Mouse (Mus musculus) mature B cell (primary cell): ENCODE measurements around the gene Ptprj.
"Not testable (repeated sequence)": the region's sequence is repeated elsewhere in the genome, so short reads cannot be mapped to it uniquely, and the experiment has no call there.

ENCODE experiments used
- in situ Hi-C: fragments of 300-500 bp; cut with MboI; formaldehyde crosslinking; loops from 2 replicates; pipeline ENCODE4 v1.14.3; 2019

Gene Ptprj

GRCm38 (mm10) chr2:90480747-90481308, 99.6 kb downstream of the Ptprj start:
- in situ Hi-C loops, result no loop called here

GRCm38 (mm10) chr2:90478531-90478930, 101.9 kb downstream of the Ptprj start:
- in situ Hi-C loops, result no loop called here

DNA sequence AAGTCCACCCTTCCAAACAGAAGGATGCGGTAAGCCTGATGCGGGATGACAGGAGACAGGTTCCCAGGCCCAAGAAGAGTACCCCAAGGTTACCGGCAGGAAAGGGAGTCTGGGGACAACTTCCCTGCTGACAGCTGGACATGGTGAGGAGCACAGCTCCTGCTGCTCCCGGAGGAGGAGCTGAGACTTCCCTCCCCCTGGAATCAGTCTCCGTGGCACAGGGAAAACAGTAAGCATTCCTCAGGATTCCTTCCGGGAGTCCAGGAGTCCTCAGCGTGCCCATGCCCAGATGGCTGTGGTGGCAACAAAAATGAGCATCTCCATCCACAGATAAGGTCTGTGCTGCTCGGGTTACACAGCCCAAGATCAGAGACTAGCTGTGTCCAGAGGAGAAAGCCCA, 102.8 kb downstream of the Ptprj start:
- in situ Hi-C loops, result no loop called here

- in situ Hi-C loops, result no loop called here
Measured at GRCm38 (mm10) chr2:90476792-90477191, 103.7 kb downstream of the Ptprj start.

DNA sequence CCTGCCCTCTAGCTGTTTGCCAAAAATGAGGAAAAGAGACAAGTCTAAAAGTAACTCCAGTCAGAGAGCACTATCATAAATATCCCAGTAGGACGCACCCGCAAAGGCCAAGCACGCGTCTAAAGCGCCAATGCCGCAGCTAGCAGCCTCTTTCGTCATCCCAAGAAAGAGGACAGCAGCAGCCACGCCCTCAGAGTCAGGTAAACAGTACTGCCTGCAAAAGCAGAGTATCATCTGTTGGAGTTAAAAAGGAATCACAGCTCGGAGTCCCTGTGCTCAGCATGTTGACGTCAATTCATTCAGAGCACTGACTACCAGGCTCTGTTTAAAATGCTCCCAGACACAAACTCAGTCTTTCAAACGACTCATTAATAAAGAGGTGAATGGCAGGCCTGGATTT, 104.1 kb downstream of the Ptprj start:
- in situ Hi-C loops, result no loop called here

- in situ Hi-C loops, result no loop called here
Measured at GRCm38 (mm10) chr2:90474593-90475405, 105.6 kb downstream of the Ptprj start.

- in situ Hi-C loops, result no loop called here
Measured at GRCm38 (mm10) chr2:90472701-90473100, 107.7 kb downstream of the Ptprj start.

- in situ Hi-C loops, result no loop called here
Measured at GRCm38 (mm10) chr2:90470122-90470521, 110.3 kb downstream of the Ptprj start.

DNA sequence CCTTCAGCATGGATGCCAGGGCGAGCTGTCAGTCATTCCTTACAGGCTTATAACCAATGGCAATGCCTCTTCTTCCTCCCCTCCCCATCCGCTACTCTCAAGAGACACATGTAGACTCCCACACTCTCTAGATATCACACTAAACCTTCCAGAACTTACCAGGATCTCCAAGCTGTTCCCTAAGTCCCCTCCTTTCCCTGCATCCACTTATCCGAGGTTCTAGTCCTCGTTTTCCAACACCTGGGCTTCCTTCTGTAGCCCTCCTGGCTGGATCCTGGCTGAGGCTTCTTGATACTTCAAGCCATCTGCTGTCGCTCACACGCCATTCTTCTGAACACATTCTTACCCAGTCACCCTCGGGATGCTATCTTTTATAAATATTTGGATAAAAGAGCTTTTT, 114.0 kb downstream of the Ptprj start:
- in situ Hi-C loops, result no loop called here

DNA sequence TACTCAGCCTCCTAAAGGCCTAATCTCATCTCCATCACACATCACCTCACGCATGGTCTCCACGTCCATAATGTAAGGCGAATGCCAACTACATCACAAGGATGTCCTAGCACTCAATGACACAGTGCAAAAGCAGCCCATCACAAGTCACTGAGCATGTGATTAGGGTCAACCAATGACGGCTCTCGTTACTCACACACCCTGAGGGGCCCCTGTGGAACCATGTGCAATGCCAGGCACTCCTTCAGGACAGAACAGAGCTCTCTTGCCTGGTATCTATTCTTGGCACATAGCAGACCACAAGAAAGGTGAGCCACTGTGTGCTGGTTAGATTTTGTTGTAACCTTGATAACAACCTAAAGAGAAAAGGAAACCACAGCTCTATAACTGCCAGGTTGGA, 116.7 kb downstream of the Ptprj start:
- in situ Hi-C loops, result no loop called here

DNA sequence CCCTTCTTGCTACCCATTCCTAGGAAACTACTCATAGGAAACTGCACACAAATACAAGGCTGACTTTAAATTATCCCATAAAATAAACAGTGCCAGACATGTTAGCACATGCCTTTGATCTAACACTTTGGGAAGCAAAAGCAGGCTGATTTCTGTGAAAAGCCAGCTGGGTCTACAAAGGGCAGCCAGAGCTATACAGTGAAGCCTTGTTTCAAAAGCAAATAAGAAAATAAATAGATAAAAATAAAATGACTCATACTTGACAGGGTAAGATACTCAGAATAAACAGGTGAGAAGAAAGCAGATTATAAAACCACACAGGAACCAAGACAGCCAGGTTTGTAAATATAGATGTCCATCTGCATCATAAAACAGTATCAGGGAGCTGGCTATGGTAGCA, 118.2 kb downstream of the Ptprj start:
- in situ Hi-C loops, result no loop called here

DNA sequence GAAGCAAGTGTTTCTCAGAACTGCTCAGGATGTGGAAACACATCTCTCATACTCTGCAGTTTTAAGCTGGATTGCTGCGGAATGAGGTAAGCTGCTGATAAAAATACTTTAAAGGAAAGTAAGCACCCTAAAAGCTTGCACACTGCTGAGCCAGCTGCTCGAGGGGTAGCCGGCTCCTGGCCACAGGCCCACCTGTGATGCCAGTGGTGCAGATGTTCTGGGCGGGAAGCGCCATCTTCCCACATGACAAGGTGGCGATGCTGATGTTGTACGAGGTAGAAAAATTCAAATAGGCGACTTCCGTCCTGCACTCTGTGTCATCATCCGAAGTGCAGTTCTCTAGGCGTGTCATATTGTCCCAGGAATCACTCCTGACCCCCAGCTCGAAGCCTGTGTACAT, 122.5 kb downstream of the Ptprj start:
- in situ Hi-C loops, result no loop called here

DNA sequence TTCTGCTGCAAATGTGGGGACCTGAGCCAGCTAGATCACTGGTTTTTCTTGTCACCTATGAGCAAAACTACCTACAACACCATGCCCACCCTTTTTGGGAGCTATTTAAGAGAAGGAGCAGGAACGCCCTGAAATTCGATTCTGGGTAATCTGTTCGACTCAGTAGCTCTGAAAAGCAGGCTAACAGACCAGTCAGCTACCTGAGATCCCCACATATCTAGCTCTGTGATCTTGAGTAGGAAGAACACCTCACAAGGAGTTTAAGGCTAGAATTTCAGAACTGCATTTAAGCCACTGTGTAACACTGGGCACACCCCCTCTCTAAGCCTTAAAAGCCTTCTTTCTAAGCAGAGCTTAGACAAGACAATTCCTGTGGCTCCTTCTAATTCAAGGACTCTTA, 128.1 kb downstream of the Ptprj start:
- in situ Hi-C loops, result no loop called here

GRCm38 (mm10) chr2:90448967-90449740, 131.3 kb downstream of the Ptprj start:
- in situ Hi-C loops, result no loop called here

DNA sequence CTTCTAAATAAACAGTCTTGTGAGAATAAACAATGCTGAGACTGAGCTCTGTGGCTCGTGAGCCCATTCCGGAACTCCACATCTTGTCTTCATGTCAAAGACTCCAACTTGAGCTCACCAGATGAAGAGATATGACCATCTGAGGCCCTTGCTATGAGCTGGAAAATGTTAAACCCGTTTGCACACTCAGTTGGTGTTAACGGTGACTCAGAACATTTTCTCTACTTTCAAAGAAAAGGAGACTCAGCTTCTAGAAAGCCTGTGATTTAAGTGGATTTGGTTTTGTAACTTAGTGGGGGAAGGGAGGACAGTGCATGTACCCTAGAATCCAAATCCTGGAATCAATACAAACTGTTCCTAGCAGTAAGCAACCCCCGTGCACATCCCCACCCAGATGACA, 136.6 kb downstream of the Ptprj start:
- in situ Hi-C loops, result no loop called here

GRCm38 (mm10) chr2:90441811-90442210, 138.6 kb downstream of the Ptprj start:
- in situ Hi-C loops, result not testable (repeated sequence)

GRCm38 (mm10) chr2:90440169-90440568, 140.3 kb downstream of the Ptprj start:
- in situ Hi-C loops, result not testable (repeated sequence)

- in situ Hi-C loops, result not testable (repeated sequence)
Measured at GRCm38 (mm10) chr2:90437453-90437852, 143.0 kb downstream of the Ptprj start.

DNA sequence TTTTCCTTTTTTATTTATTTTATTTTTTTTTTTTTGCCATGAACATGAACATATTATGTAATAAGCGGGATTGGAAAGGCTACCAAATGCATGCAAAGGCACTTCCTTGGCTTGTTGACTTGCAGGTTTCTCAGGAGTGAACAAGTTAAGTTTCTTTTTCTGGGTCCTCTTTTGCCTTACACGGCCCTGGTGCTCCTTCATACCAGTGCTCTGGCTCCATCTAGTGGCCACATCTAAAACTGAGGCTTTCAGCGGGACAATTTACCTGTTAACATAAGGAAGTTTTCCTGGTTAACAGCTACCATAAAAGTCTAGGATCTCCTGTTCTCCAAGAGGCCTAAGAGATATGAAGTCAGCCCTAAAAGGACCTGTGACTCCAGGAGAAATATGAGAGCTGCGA, 150.7 kb downstream of the Ptprj start:
- in situ Hi-C loops, result not testable (repeated sequence)

DNA sequence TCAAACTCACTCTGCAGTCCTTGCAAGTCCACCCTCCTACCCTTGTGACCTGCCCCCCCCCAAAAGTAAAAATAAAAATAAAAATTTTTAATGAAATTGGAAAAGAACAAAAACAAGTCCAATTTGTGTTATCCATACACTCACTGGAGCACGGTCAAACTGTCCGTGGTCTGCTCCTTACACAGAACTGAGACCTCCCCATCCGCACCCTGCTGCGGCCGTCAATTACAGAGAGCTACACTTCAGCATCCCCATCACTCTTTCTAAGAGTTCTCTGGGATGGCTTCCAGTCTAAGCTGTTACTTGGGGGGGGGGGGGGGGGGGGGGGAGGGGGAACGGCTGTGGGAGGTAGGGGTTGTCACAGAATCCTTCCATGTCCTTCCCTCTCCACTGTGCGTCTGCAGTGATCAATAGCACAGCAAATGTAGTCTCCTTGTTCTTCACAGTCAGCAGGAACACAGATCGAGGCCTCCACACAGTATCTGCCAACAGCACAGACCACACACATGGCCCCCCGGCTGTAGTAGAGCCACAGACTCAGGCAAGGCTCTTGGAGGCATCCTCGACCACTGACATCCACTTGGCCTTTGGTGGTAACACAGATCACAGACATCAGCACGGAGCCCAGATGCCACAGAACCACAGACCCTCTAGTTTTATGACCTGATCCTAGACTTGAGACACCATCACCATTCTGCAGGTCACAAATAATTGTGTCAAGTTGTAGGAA, 151.3 kb downstream of the Ptprj start:
- in situ Hi-C loops, result not testable (repeated sequence)

DNA sequence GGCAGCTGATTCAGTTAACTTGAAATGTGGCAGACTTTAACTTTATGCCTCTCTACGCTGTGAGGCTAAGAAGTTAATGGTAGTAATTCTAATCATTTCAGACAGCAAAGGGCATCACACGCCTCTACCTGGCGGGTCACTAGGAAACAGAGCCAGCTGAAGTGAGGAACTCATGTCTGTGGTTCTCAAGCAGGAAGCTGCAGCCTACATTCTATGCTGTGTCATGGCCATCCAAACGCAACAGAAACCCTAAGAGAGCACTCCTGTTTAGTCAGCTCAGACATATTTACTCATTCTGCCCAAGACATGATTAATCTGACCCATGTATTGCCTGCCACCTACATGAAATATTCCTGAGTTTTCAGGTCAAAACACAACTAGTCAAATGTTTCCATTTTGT, 155.5 kb downstream of the Ptprj start:
- in situ Hi-C loops, result not testable (repeated sequence)

DNA sequence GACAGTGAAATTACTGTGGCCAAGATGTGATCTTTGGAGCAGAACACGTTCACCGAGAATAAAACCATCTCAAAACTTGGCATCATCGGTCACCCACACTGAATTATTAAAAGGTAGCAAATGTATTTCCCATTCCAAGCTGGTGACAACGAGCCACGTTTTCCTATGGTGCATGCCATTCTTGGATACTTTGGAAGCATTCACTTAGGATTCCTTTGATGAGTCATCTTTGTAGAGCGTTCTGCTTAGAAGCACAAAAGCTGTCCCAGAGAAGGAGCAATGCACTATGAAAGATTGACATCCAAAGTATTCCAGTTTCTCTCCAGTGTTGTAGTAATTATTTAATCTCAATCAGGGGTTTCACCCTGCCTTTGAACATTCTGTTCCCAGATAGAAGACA, 158.2 kb downstream of the Ptprj start:
- in situ Hi-C loops, result not testable (repeated sequence)
